Mouse (Mus musculus) heart, postnatal 36 days (tissue): ENCODE measurements around the gene Tmsb15b1. TPM values are rescaled to one million over a fixed set of nuclear protein-coding genes. Genes with fewer than 3 reads are reported as not detected.
A peak's percentile ranks its signal among the peaks of the same experiment; 100 is the strongest.
"Not testable (repeated sequence)": the region's sequence is repeated elsewhere in the genome, so short reads cannot be mapped to it uniquely, and the experiment has no call there.

Source experiments
- DNase-seq, 2 experiments: peaks; one replicate each; pipeline ENCODE4 v3.0.0; 2021 to 2022
- intact Hi-C: fragments of 180-260 bp; cut with DNase I; formaldehyde crosslinking; loops from one replicate; pipeline ENCODE4 v1.15.1; 2025
- total RNA-seq, 2 experiments: library from RNA; stranded (reverse); gene quantifications; 2 replicates each; pipeline ENCODE4 v1.2.3; 2021

Tmsb15b1 gene
- total RNA-seq = not detected

- peak in 1 of 2 experiments; percentile 14 for DNase-seq
These were observed at the start of gene Tmsb15b1, which contains the start of gene Tmsb15l for GRCm38 (mm10) chrX:136976424-136977084. TSS of gene Tmsb15b1 (minus strand) at chrX:136976874. TSS of gene Tmsb15l (minus strand) at chrX:136976869.

DNA sequence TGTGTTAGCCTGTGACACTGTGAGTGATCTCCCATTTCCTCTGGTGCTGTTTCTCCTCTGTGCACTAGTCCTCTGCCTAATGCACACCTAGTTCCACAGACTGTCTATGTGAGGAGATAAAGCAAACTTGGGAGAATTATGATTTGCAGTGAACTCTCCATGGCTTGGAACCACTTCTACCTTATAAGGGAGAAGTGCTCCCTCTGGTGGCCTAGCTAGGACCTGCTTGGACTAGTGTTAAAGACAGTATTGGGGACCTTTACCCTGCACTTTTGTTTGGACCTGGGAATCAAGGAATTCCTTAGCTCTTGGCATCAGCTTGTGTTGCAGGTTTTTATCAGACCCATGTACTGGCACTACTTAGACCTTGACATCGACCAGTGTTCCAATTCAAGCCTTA, 42.6 kb upstream of the Tmsb15b1 start:
- DNase-seq = peak; percentile 39 to 63
- intact Hi-C loops = loop anchor here (5.0 kb wide), 1 partner anchor 42 kb away; the partner anchor contains the start of genes Tmsb15b1, Tmsb15b2 and Tmsb15l

More at GRCm38 (mm10) chrX:136976424-136977084, at the start of gene Tmsb15b1, which contains the start of gene Tmsb15l:
- intact Hi-C loops = loop anchor here (5.0 kb wide), 1 partner anchor 41 kb away; no protein-coding TSS in a partner anchor

DNA sequence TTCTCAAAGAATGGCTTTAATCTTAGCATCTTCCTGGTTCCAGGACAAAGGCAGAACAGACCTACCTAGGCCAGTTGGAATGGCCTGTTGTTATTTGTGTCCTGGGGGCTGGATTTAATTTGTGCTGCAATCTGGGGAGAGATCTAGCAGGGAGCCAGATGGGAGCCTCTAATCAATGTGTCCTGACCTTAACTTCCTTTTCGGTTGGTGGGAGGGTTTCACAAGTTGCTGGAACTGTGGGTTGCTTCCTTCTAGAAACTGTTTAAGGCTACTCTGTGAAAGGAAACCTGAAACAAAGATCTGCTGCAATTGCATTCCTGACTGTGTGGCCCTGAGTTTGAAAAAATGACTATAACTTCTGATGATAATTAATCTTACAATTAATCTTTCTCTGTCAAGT, 41.0 kb upstream of the Tmsb15b1 start:
- intact Hi-C loops = loop anchor here (5.0 kb wide), 1 partner anchor 40 kb away; the partner anchor contains the start of genes Tmsb15b1, Tmsb15b2 and Tmsb15l
- DNase-seq = no peak

- intact Hi-C loops = loop anchor here (1.0 to 5.0 kb wide), 2 partner anchors 38 to 271 kb away; partner anchors contain the start of genes Tmsb15b1, Tmsb15b2 and Tmsb15l
- peak; percentile 15 to 32 for DNase-seq
These were observed 38.5 kb upstream of the Tmsb15b1 start for GRCm38 (mm10) chrX:137015099-137015709.

DNA sequence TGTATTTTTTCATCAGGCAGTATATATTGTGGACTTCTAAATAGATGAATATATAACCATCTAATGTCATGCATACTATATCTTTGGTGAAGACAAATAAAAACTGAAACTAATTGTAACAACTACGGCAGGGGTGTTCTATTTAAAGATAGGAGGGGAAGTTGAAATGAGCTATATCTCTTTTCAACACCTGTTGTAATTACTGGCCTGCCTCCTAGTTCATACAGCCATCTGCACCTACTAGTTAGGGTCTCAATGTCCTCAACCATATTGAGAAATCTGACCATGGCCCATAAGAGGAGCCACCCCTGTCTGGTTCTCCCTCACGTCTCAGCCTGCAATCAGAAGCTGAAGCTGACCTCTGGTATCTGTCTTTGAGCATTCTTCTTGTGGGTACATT, 19.6 kb upstream of the Tmsb15b1 start:
- DNase-seq = no peak
- intact Hi-C loops = no loop called here

DNA sequence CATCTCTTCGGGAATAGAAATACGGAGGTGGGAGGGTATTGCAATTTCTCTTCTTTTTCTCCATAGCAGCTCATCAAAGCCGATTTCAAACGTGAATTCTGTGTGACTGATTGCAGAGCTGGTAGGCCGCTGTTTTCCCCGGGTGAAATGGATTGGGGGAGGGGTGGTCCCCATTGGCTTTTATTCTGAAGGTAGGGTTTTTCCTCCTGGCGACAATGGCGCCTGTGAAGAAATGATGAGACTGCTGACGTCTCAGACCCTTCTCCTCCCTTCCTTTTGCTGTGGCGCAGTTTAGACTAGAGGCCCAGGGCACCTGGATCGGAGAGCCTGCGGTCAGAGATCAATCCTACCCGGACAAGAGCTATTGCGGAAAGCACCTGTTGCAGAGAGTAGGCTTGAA, 17.0 kb upstream of the Tmsb15b1 start:
- intact Hi-C loops = no loop called here

DNA sequence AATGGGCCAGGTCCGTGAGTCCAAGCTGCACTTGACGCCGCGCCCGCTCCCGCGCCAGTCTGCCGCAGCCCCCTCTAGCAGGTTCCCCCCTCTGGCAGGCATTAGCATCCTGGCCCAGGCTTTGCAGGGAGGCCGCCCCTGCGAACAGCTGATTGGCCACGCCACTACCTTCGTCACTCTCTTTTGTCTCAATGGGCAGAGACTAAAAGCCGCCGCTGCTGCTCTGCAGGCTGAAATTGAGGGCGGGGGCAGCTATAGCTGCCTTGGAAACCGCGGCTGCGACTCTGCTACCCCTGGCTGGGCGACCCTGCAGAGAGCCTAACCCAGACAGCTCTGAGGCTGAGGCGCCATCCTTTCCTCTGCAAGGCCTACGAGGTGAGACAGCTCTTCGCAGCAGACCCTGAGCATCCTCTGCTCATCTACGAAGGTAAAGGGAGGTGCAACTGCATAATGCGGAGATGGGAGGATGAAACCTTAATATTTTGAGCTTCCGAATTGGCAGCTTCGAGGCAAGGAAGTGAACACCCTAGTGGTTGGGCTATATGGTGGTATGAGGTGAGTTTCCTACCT, 16.4 kb upstream of the Tmsb15b1 start, which contains the start of gene Zcchc18:
Zcchc18 (plus strand) TSS at position 178 of the 570 bp plus-strand sequence.
- DNase-seq = peak; percentile 17 to 25
- intact Hi-C loops = no loop called here

More for the DNA sequence above, 17.0 kb upstream of the Tmsb15b1 start:
- DNase-seq = no peak

GRCm38 (mm10) chrX:136992191-136992965, 15.7 kb upstream of the Tmsb15b1 start:
- intact Hi-C loops = no loop called here
- no peak for DNase-seq

DNA sequence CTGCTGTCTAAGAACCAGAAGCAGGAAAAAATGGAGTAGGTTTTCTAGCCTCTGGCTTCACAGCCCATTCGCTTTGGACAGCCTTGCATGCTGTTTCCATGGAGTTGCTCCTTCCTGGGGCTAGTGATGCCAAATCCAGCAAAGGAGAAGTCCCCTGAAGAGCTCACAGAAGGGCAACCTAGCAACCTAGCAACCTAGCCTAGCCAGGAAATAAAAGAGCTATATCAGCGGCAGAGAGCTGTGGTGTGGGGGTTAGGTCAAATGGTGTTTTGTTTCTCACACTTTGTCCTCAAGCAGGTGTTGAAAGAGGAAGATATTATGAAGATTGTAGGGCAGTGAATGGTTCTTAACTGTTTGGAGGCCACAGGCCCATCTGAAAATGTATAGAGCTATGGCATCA, 14.6 kb upstream of the Tmsb15b1 start:
- intact Hi-C loops = no loop called here

DNA sequence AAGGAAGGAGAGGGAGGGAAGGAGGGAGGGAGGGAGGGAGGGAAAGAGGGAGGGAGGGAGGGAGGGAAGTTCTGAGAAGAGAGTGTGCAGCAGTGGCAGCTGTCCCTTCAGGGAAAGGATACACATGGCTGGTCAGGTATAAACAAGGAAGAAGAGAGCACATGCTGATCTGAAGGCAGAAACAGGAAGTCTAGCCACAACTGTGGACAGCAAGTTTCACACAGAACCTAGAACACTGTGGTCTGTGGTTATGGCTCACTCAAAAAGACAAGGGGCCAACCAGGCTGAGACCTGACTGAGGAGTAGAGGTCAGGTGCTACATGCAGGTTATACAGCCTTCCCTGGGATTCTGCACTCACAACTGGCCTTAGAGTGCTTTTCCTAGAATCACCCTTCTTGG, 9.4 kb upstream of the Tmsb15b1 start:
- DNase-seq = no peak
- intact Hi-C loops = no loop called here

More for the DNA sequence above, 14.6 kb upstream of the Tmsb15b1 start:
- no peak for DNase-seq

GRCm38 (mm10) chrX:136978616-136979015, 1.9 kb upstream of the Tmsb15b1 start:
- no peak for DNase-seq
- intact Hi-C loops = loop anchor here (5.0 kb wide), 1 partner anchor 39 kb away; no protein-coding TSS in a partner anchor

GRCm38 (mm10) chrX:136975397-136975796, 1.3 kb downstream of the Tmsb15b1 start, which contains the start of gene Tmsb15b2:
TSS of gene Tmsb15b2 (minus strand) at chrX:136975497.
- intact Hi-C loops = loop anchor here (5.0 kb wide), 1 partner anchor 42 kb away; no protein-coding TSS in a partner anchor

DNA sequence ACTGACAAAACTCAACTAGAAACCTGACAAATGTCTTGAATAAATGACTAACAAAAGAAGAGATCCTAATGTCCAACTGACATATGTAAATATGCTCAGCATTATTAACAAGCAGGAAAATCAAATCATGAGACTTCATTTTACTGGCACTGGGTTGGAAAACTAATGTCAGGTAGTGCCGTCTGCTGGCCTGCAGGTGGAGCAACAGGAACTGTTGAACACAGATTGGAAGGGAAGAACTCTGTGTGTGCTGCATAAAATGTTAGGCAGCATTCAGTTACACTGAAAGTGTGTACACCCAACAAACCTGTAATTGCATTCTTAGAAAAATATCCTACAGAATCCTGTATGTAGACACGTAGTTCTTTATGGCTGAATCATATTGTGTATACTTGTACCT, 17.0 kb downstream of the Tmsb15b1 start:
- no peak for DNase-seq
- intact Hi-C loops = loop anchor here (10.0 kb wide), 1 partner anchor 185 kb away; no protein-coding TSS in a partner anchor

More at GRCm38 (mm10) chrX:136975397-136975796, 1.3 kb downstream of the Tmsb15b1 start, which contains the start of gene Tmsb15b2:
- not testable (repeated sequence) for DNase-seq

GRCm38 (mm10) chrX:136958300-136958699, 18.4 kb downstream of the Tmsb15b1 start:
- intact Hi-C loops = loop anchor here (10.0 kb wide), 1 partner anchor 187 kb away; no protein-coding TSS in a partner anchor
- not testable (repeated sequence) for DNase-seq

GRCm38 (mm10) chrX:136957583-136958279, 18.9 kb downstream of the Tmsb15b1 start:
- intact Hi-C loops = loop anchor here (10.0 kb wide), 1 partner anchor 187 kb away; no protein-coding TSS in a partner anchor
- not testable (repeated sequence) for DNase-seq

- intact Hi-C loops = no loop called here
- no peak for DNase-seq
These were observed 38.7 kb downstream of the Tmsb15b1 start for GRCm38 (mm10) chrX:136937985-136938384.

DNA sequence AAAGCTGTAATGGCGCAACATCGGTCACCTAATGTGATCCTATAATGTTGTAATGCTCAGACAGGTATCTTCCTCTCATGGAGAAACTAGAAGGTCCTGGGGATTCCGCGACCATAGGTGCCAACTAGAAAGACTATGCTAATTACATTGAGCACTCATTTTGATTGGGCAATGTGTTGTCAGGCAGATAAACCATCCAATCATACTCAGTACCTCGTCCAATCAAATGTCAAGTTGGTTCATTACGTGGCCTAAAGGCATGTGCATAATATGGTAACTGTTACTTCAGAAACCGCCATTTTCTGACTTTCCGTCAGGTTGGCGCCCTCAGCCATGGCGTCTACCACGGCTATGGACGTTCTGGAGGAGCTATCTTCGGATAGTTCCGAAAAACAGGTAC, 49.6 kb downstream of the Tmsb15b1 start, which contains the start of gene H2bfm:
H2bfm (plus strand) TSS at position 295 of the 400 bp plus-strand sequence.
- intact Hi-C loops = no loop called here
- no peak for DNase-seq

DNA sequence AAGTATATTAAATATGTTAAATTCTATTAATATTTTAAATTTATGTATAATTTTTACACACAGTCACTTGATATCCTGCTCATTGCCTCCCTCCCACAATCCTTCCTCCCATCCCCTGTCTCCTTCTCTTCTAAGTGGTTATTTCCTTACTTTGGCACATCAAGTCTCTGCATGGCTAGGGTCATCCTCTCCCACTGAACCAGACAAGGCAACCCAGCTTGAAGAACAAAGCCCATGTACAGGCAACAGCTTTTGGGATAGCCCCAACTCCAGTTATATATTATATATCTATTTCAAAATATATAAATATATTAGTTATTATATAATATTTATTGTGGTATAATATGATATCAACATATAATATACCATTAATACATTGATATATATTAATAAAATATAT, 50.8 kb downstream of the Tmsb15b1 start:
- DNase-seq = no peak
- intact Hi-C loops = no loop called here
